Mouse (Mus musculus) retina, adult 2 months (tissue): Measurements from ENCODE around the gene 4930470P17Rik.

Source experiments
- DNase-seq: peaks from one replicate; pipeline ENCODE4 v3.0.0-alpha.2; 2012; ENCODE audit warnings: low read depth, low spot score

The 4930470P17Rik gene

GRCm38 (mm10) chr2:170578588-170578987, 23.2 kb downstream of the 4930470P17Rik start:
- DNase-seq: no peak

DNA sequence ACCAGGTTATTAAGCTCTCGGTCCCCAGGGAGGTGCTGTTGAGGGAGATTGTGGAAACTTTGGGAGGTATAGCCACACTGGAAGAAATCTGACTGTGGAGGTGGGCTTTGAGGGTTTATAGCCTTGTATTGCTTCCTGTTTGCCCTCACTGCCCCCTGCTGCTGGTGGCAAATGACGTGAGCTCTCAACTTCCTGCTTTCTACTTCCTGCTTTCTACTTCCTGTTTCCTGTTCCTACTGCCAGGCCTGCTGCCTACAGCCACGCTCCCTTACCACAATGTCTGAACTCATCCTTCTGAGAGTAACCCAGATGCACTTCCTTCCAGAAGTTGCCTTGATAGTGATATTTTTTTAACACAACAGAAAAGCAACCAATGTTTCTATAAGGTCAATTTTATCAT, 24.3 kb downstream of the 4930470P17Rik start:
- DNase-seq: no peak

DNA sequence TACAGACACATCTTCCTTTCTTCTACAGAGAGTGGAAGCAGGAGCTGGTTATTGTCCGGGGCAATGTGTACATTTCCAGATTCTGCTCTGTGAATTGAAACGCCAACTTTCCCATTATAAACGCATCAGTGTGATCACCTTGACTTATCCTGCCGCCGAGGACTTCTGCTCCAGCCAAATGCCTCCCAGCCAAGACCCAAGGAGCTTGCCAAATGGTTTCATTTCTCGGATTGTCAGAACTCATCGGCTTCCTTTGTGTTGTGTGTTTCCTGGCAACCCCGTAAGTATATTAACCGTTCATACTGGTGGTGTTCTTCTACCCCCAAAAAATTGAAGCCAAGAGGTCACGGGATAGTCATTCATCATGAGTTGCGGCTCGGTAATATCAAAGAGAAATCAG, 25.7 kb downstream of the 4930470P17Rik start:
- no peak for DNase-seq

GRCm38 (mm10) chr2:170564995-170565394, 36.8 kb downstream of the 4930470P17Rik start:
- DNase-seq: no peak

- DNase-seq: no peak
These were observed 37.6 kb downstream of the 4930470P17Rik start for GRCm38 (mm10) chr2:170563956-170564855.

DNA sequence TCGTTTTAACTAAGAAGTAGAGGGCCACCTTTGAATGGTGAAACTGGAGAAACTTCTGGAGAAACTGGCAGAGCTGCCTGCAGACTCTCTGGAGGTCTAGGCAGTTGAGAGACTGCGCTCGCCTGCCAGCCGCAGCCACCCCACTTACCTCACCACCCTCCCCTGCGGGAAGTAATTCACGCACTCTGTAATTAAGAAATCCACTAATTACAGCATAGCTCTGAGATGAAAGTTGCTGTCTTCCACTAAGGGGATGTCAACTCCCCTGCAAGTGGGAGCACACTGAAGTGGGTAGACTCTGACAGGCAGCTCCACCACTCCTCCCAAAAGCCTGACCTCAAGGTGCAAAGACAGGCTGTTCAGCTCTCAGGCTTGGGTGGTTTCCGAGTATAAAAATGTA, 49.7 kb downstream of the 4930470P17Rik start:
- no peak for DNase-seq

GRCm38 (mm10) chr2:170550240-170550639, 51.6 kb downstream of the 4930470P17Rik start:
- DNase-seq: no peak

DNA sequence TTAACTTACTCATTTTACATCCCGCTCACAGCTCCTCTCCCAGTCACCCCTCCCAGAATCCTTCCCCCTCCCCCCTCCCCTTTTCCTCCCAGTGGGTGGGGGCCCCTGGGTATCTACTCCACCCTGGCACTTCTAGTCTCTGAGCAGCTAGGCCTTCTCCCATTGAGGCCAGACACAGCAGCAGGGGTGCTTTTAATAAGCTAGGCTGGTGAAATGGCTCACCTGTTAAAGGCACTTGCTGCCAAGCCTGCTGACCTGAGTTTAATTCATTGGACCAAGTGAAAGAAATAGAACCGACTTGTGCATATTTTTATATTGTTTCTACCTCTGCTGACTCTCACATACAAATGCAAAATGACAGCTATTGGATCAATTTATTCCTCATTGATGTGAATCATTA, 52.7 kb downstream of the 4930470P17Rik start:
- no peak for DNase-seq

DNA sequence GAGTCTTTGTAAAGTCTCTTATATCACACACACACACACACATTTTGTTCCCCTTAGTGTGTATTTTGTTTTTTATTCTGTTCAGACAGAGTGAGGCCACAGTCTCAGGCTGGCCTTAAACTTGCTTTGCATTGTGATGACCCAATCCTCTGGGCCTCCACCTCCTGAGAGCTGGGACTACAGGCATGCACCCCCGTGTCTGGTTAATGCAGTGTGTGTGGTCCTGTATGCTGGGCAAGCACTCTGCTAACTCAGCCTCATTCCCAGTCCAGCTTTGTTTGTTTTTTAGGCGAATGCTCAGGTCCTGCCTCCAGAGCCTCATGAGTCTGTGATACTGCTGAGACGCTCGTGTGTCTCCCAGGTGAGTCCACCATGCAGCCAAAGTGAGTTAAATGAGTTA, 53.8 kb downstream of the 4930470P17Rik start:
- no peak for DNase-seq

DNA sequence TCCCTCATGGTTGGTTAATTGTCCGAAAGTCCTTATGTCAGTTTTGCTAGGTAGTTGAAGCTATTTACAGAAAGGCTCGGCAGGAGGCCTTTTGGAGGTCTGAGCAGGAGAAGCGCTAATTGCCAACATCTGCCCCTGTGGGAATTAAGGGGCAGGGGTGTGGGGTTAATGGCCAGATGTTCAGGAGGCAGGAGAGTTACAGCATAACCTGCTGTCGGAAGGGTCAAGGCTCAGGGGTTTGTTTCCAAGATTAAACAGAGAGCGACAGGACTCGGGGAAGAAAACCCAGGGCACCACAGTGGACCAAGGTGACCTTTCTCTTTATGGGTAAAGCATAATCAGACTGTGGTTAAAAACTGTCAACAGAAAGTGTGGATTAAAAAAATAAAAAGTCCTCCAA, 54.3 kb downstream of the 4930470P17Rik start:
- DNase-seq: no peak

DNA sequence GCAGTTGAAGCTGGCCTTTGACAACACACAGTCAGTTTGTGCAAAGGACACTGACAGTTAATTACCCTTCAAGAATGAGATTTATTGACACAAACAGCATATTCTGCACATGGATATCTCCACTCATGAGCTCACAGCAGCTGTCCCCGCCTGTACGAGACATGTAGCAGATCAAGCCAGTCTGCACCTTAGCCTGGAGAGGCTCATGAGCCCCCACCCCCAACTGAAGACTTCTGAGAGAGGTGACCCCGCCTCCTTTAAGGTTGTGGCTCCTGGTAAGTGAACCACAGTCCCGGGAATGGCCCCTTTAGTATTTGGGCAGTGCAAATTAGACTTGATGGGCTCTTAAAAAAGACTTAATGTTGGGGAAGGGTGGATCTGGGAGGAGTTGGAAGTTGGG, 56.1 kb downstream of the 4930470P17Rik start:
- no peak for DNase-seq

DNA sequence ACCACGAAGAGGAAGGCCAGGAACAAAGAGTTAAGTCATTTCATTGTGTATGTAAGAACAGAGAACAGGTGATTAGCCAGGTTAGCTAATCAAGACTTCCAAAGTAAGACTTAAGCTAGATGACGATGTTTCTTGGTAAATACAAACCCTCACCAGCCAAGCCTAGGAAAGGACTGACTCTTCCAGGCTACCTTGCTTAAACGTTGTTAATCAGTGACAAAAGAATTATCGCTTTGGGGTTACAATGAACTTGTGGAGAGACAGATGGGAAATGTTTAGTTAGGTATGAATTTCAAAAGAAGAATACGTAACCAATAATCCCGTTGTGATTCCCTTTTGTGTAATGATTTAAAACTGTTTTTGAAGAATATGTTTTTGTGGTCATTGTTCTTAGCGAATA, 56.9 kb downstream of the 4930470P17Rik start:
- no peak for DNase-seq

DNA sequence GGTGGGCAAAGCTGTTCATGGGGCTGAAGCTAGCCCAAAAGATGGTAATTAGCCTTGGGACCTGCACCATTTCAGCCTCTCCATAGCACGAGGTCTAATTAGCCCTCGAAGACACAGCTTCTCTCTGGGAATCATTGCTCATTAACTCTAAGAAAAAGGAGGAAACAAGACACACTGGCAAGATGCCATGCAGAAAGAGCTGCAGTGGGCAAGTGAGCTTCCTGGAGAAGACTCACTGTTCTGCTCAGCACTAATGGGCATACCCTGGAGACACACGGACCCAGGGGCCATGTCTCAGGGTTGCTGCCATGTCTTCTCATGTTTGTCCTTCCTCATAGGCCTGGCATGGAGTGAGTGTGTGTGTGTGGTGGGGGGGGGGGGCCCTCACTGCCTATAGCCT, 57.7 kb downstream of the 4930470P17Rik start:
- no peak for DNase-seq

- DNase-seq: no peak
These were observed 58.2 kb downstream of the 4930470P17Rik start for GRCm38 (mm10) chr2:170543625-170544024.

- DNase-seq: no peak
These were observed 62.6 kb downstream of the 4930470P17Rik start for GRCm38 (mm10) chr2:170539211-170539610.

GRCm38 (mm10) chr2:170535841-170536240, 66.0 kb downstream of the 4930470P17Rik start:
- no peak for DNase-seq

DNA sequence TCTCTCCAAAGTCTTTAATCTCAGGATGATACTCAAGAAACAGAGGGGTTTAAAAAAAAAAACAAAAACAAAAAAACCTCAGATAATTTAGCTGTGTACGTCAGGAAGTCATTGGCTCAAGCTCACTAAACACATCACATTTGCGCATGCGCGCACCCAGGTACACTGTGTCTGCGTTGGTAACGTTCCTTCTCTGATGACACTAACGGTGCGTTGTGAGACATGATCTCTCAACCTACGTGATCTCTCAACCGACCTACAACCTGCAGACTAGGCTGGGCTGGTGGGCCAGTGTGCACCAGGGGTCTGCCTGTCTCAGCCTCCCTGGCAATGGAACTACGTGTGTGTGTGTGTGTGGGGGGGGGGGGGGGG, 67.0 kb downstream of the 4930470P17Rik start:
- DNase-seq: no peak

- DNase-seq: no peak
These were observed 67.6 kb downstream of the 4930470P17Rik start for GRCm38 (mm10) chr2:170534116-170534802.

DNA sequence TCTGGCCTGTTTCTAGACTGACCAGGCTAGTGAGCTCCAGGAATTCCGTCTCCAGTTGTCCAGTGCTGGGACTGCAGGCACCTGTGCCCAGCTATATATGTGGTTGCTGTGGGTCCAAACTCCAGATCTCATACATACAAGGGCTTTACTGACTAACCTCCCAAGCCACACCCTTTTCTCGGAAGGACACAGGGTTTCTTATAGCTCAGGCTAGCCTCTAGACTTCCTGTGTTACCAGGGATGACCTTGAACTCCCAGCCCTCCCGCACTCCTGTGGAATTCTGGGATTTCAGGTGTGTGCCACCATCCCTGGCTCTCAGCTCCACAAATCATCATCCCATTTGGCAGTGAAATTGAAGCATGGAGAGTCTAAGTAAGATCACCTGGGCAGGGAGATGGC, 71.6 kb downstream of the 4930470P17Rik start:
- no peak for DNase-seq

- DNase-seq: no peak
These were observed 72.1 kb downstream of the 4930470P17Rik start for GRCm38 (mm10) chr2:170529766-170530165.
